Mouse (Mus musculus) adrenal gland, postnatal 10 days (tissue): ENCODE measurements around the gene Lst1. TPM values are rescaled to one million over a fixed set of nuclear protein-coding genes. Genes with fewer than 3 reads are reported as not detected.
"Not testable (repeated sequence)": the region's sequence is repeated elsewhere in the genome, so short reads cannot be mapped to it uniquely, and the experiment has no call there.

Experiments
- DNase-seq: peaks from one replicate; pipeline ENCODE4 v3.0.0; 2021; ENCODE audit warnings: mixed read lengths
- long read RNA-seq, 2 experiments: library from polyadenylated mRNA; stranded (forward); transcript quantifications; one replicate each; pipeline ENCODE4 v2.0.0; 2021
- total RNA-seq, 2 experiments: library from RNA; stranded (reverse); gene quantifications; 2 replicates each; pipeline ENCODE4 v1.2.3; 2021

Lst1 gene
- 10 to 100 TPM in 1 of 2 experiments, 1 to 10 TPM in 1; 10.0 to 10.5 TPM for total RNA-seq
- long read RNA-seq, experiment 1, partial matches to known transcripts, result 1 of 5 reads
- long read RNA-seq, experiment 1, other reads (novel, unspliced or antisense), result 1 of 5 reads
- long read RNA-seq, experiment 2, partial matches to known transcripts, result 1 of 1 reads
- long read RNA-seq, experiment 2, other reads (novel, unspliced or antisense), result 0 of 1 reads

DNA sequence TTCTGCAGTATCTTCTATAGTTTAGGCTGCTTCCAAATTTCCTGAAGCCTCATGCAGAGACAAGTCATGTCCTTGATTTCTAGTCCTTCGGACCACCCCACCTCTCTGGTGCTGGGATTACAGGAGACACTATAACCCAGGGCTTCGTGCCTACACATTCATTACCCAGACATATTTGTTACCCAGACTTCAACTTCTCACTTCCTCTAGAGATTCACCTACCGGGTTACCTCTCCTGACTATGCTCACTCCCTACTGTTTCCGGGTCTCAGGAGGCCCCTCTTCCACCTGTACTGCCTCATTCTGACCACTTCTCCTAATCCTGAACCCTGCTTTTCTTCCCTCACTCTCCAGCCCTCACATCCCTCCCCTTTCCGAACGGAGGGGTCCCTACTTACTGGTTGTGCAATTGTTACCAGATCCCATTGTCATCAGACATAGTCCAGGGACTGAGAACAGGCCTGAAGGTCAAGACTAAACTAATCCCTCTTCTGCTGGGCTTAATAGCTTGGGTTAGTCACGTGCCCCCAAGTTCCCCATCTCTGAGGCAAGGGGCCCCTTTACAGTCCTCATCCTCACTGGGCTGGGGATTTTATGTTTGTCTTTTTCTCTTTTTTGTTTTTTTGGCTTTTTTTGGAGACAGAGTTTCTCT, at the start of gene Lst1:
Lst1 (minus strand) TSS at position 481 of the 652 bp plus-strand sequence.
- DNase-seq, result no peak

DNA sequence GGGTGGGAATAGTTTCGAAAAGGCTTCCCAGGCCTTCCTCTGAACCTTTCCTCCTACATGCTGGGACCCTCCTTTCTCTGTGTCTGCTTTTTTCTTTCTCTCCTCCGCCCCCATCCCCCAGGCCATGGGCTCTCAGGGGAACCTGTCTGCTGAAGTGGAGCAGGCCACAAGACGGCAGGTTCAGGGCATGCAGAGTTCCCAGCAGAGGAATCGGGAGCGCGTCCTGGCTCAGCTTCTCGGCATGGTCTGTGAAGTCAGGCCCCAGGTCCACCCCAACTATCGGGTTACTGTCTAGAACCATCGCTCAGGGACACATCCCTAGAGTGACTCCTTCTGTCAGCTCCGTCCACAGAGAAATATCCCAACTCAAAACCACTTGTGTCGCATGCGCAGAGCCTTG, 49.3 kb upstream of the Lst1 start:
- DNase-seq, result no peak

DNA sequence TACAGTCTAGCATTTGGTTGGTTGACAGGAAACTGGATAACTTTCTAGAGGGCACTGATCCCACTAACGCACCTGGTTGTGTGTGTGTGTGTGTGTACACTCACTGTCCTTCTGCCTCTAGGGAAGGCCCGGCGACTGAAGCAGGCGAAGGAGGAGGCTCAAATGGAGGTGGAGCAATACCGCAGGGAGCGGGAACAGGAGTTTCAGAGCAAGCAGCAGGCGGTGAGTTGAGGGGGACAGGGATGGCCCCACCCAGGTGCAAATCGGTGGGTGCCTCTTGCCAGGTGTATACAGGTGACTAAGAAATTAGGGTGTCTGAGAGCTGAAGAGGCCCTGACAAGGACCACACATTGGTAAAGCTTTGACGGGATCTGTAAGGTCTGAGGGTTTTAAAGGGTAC, 48.8 kb upstream of the Lst1 start:
- DNase-seq, result no peak

- peak; percentile 99 for DNase-seq
Observed at GRCm38 (mm10) chr17:35236390-35236746, 48.1 kb upstream of the Lst1 start.

DNA sequence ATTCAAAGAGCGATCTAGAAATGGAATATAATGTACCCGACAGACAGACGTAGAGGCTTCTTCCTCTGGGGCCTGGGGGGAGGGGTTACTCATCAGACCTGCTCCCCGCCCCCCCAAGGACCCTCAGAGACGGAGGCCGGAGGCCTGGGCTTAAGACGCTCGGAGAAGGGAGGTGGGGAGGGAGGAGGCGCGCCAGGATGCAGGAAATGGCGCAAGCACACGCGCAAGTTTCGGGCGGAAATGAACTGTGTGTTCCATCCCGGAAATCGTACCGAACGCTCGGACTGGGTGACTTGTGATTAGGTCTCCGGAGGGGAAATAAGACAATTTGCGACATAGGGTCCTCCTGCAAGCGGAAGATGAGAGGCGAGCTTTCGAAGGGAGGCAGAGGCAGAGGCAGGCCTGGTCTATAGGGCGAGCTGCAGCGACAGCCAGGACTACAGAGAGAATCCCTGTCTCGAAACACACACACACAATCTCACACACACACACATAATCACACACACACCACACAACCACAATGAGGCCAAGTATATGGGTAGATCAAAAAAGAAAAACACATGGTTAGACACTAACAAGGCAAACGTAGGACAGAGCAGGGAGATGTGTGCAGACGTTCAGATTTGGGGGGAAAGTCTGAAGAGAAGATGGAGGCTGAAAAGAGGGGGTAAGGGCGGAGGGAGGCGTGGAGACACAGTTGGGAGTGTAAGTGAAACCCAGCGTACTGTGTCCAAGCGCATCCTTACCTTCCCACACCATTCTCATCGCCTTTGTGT, 47.6 kb upstream of the Lst1 start, which contains the start of gene Nfkbil1:
Nfkbil1 (minus strand) TSS at position 179 of the 776 bp plus-strand sequence.
- peak; percentile 94 for DNase-seq

DNA sequence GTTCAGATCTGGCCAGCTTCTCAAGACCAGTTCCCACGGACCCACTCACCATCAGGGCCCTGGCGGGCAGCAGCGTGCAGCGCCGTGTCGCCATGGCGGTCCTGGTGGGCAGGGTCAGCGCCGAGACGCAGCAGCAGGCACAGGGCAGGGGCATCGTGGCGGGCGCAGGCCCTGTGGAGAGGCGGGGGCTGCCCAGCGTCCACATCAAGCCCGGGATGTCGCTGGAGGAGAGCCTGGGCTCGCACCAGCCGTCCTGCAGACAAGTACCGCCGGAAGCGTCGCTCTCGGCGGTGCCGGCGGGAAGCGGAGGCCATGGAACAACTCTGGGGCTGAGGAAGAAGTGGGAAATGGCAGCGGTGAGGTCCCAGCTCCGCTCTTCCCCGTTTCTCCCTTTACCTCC, 46.7 kb upstream of the Lst1 start:
- DNase-seq, result peak; percentile 68

DNA sequence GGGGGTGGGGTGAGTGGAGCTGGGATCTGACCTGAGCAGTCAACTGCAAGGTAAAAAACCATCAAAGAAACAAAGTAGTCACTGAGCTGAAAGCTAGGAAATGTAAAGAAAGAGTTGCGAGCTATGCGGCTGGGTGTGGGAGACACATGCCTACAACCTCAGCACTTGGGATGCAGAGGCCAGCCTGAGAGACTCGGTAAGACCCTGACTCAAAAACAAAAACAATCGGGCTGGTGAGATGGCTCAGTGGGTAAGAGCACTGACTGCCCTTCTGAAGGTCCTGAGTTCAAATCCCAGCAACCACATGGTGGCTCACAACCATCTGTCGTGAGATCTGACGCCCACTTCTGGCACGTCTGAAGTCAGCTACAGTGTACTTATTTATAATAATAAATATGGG, 45.9 kb upstream of the Lst1 start:
- DNase-seq, result not testable (repeated sequence)

DNA sequence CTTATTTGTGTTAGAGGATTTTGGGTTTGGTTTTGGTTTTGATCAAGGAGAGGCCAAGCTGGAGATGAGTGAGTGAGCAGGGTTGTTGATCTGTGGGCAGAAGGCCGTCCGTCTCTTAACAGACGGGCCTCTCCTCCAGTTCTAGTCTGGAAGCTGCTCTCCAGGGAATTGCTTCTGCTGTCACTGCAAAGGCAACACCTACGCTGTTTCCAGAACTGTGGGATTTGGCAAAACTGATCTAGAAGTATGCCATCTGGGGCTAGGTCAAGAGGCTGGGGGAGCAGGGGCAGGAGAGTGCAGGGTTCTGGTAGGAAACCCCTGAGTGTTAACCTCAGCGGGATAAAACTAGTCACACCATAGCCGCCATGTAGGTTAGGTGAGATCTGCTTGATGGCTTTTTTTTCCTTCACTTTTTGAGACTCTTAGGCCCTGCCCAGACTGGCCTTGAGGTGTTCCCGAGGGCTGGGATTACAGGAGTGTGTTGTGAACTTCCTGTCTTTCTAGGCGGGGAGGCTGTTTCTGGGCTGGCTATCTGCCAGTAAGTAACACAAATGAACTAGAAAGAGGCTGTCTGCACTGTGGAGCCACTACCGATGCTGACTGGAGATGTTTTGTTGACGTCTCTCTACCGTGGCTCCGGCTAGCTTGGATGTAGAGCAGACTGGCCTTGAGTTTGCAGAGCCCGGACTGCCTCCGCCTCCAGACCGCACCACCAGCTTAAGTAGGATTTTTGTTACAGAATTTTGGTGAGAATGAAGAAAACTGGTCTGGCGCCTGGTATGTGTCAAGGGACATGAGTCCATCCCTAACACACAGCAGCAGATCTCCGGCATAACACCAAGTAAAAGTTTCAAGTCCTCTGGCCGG, 45.1 kb upstream of the Lst1 start, which contains the start of gene Atp6v1g2:
Atp6v1g2 (plus strand) TSS at position 547 of the 867 bp plus-strand sequence.
- peak; percentile 54 for DNase-seq

GRCm38 (mm10) chr17:35232659-35233058, 44.4 kb upstream of the Lst1 start:
- no peak for DNase-seq

DNA sequence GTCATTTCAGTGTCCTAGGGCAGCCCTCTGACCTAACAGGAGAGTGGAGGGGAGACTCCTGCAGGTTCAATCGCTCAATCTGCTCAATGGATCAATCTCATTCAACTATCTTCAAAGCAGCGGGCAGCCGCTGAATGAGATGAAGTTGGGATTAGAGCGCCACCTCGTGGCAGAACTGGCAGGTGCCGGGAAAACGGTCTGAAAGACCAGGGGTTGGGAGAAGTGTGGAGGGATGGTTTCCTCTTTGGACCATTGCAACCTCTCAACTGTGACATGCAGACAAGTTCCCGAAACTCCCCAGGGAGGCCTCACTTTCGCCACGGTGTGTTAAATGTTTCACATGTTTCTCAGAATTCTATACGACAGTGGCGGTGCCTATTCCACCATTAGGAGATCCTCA, 43.8 kb upstream of the Lst1 start:
- peak; percentile 92 for DNase-seq

DNA sequence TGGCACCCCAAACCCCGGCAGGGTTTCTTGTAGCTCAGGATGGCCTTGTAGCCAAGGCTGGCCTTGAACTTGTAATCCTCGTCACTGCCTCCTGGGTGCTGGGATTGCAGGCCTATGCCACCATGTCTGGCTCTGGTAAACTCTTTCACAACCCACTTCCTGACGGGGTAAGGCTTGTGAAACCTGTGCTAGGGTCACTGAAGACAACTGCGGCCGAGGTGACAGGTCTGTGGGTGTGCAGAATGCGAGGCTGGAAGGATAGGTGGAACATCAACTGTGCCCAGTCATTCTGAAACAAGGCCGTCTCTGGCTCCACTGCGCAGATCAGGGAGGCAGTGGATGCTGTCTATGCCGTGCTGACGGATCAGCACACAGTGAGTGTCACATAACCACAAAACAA, 42.8 kb upstream of the Lst1 start:
- no peak for DNase-seq

GRCm38 (mm10) chr17:35226561-35227046, 38.4 kb upstream of the Lst1 start:
- no peak for DNase-seq

DNA sequence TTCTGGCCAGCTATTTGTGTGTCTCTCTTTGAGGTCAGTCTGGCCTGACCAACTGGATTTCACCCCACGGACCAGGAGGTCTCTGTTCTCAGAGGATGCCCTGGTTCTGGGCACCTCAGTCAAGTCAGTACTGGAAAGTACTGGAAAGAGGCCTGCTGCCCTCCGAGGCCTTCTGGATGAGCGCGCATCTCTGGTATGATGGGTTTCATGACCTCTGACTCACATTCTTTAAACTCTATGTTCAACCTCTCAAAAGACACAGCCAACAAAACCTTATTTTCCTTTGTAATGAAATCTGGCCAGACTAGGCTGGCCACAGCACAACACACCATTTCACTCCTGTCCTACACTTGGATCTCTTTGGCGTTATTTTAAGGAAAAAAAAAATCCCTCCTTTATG, 37.2 kb upstream of the Lst1 start:
- no peak for DNase-seq

- DNase-seq, result no peak
Observed at GRCm38 (mm10) chr17:35224641-35225040, 36.4 kb upstream of the Lst1 start.

DNA sequence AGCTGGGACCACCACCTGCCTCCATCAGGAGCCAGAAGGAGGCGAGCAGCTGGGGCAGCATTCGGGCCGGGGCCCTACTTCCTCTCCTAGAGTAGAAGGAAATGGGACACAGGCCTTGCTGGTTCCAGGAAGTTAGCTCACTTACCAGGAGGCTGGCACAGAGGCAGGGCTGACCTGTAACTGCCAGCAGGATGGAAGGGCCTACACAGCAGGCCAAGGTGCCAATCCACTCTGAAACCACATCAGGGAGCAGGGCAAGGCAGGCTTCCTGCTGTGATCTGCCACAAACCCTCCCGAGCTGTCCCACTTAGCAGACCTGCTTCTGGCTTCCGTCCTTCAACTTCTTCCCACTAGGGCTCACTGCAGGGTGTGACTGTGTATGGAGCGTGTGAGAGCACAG, 34.1 kb upstream of the Lst1 start:
- no peak for DNase-seq

DNA sequence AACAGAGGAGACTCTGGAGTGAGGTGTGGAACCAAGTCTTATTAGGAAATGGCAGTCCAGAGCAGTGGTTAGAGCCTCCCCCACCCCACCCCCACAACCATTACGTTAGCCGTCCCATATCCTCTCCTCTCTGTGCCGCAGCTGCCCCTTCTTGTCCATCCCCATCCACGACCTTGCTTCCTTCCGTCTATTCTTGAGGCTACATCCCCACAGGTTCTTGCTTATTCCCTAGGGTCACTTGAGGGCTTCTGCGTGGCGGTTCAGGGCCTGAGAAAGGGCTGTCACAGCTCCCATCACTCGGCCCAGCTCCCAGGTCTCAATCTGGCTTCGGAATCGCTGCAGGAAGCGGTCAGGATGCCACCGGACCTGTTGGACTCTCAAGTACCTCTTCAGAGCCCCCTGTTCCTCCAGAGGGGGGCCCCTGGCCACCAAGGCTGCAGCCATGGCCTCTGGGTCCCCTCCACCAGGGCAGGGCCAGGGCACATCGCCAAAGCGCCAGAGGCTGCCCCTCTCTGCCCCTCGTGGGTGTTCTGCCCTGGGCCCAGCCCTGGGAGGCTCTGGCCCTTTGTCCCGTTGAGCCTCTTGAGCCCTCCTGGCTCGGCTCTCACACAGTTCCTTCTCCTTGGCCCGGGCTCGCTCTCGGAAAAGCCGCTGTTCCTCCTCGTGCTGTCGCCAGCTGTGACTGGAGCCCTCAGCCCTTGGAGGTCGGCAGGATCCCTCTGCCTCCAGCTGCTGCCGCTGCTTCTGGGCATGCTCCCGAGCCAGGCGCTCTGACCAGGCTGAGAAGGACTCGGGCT, 32.1 kb upstream of the Lst1 start, which contains the start of gene Gm16181:
Gm16181 (plus strand) TSS at position 679 of the 797 bp plus-strand sequence.
- no peak for DNase-seq

GRCm38 (mm10) chr17:35219601-35220041, 31.4 kb upstream of the Lst1 start:
- DNase-seq, result no peak

DNA sequence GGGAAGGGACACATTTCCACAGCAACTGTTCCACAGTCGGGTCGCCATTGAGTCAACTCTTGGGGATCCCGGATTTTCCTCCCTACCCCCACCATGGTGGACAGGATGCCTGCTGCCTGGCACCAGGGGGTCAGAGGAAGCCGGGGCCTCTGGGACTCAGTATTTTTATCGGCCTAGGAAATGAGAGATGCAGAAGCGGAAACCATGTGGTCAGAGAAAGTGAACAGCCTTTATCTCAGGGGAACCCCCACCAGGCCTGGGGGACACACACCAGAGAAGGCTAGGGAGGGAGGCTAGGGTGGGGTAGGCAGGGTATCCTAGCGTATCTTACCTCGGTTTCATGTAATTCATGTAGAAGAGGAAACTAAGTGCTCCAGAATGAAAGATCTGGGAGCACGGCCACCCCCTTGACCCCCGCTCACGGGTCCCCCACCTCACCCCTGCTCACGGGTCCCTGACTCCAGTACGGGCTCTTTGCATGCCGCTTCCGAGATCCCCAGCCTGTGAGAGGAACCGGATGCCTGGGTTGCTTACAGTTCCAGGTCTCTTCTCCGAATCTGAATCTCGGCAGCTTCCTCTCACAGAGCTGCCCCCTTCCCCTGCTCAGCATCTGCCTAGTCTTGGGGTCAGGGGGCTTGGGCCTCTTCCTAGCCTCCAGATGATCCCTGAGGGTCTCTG, 30.4 kb upstream of the Lst1 start:
- DNase-seq, result peak; percentile 48

- DNase-seq, result no peak
Observed at GRCm38 (mm10) chr17:35213071-35213470, 24.8 kb upstream of the Lst1 start.

DNA sequence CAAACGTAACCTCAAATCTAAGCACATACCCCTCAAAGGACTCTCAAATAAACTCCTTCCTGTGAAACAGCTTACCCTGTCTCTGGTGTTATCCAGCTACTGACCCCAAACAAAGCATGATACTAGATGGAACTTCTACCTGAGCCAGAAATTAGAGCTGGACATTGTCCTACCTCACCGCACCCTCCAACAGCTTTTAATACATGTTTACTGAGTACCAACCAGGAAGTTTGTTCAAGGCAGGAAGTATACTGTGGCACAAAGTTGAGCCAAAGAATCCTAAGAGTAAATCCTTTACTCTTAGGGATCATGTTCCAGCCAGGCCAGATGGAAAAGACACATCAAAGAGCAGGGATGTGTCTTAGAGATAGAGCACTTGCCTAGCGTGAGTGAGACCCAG, 22.4 kb upstream of the Lst1 start:
- DNase-seq, result no peak
